Mouse (Mus musculus) testis, adult 2 months (tissue): ENCODE data around the gene Abhd16a. TPM values are rescaled to one million over a fixed set of nuclear protein-coding genes. Genes with fewer than 3 reads are reported as not detected.

Experiments
- H3K27ac ChIP-seq: fragments of 200-500 bp; 2 replicates; pipeline ENCODE4 v1.5.1; 2012; ENCODE audit warnings: low read depth, low read length; ENCODE audit not compliant: control insufficient read depth, insufficient read depth
- H3K27me3 ChIP-seq: fragments of 200-500 bp; 2 replicates; pipeline ENCODE4 v1.6.1; 2012; ENCODE audit warnings: mild to moderate bottlenecking, low read length, moderate library complexity; ENCODE audit not compliant: control insufficient read depth, insufficient read depth
- H3K36me3 ChIP-seq: fragments of 200-500 bp; 2 replicates; pipeline ENCODE4 v1.6.1; 2012; ENCODE audit warnings: mild to moderate bottlenecking, low read length; ENCODE audit not compliant: control insufficient read depth, insufficient read depth
- H3K4me1 ChIP-seq: fragments of 200-500 bp; 2 replicates; pipeline ENCODE4 v1.6.1; 2012; ENCODE audit warnings: low read length; ENCODE audit not compliant: control insufficient read depth, insufficient read depth
- H3K4me3 ChIP-seq: fragments of 200-500 bp; 2 replicates; pipeline ENCODE4 v1.5.1; 2012; ENCODE audit warnings: low read depth, mild to moderate bottlenecking, low read length, moderate library complexity, mixed read lengths; ENCODE audit not compliant: control insufficient read depth
- CTCF ChIP-seq: fragments of 200-500 bp; IDR thresholded peaks from 2 replicates; pipeline ENCODE4 v1.5.1; 2012; ENCODE audit warnings: low read depth, mild to moderate bottlenecking, inconsistent platforms, low read length, moderate library complexity; ENCODE audit not compliant: control insufficient read depth, insufficient read depth, insufficient replicate concordance
- POLR2A ChIP-seq: fragments of 200-500 bp; IDR thresholded peaks from 2 replicates; pipeline ENCODE4 v1.6.1; 2012; ENCODE audit warnings: low read depth, mild to moderate bottlenecking, inconsistent platforms, low read length, moderate library complexity; ENCODE audit not compliant: control insufficient read depth
- polyA plus RNA-seq: library from polyadenylated mRNA; depleted of rRNA; stranded (reverse); fragments of >200 nt; gene quantifications from 2 replicates; pipeline ENCODE4 v1.2.3, GENCODE M21; 2012; rRNA removed

The Abhd16a gene
- 121 and 141 TPM in 2 replicates for polyA plus RNA-seq

DNA sequence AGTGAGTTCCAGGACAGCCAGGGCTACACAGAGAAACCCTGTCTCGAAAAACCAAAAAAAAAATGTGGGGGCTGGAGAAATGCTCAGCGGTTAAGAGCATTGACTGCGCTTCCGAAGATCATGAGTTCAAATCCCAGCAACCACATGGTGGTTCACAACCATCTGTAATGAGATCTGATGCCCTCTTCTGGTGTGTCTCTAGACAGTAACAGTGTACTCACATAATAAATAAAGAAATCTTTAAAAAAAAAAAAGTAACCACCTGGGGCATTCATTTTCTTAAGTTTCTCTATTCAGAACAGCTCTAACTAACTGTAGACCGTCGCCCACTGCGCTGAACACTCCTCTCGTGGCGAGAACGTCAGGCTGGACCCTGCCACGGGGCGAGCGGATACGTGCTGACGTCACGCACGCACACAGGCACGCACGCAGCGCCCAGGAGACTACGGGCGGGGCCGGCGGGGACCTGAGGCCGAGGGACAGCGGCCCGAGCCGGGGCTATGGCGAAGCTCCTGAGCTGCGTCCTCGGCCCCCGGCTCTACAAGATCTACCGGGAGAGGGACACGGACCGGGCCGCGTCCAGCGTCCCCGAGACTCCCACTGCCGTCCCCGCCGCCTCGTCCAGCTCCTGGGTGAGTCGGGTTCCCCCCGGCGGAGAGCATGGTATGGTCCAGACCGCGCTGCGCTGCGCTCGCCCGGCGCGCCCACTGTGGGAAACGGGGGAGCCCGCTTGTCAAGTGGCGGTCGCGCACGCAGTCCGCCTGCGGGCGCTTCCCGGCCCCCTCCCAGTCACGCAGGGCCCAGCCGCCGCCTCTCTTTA, at the start of gene Abhd16a:
Gene Abhd16a (plus strand): TSS at position 439 of the 820 bp plus-strand sequence.
- Histone ChIP-seq H3K4me3 (peak within 1 kb of the TSS; percentile 90), H3K4me1 (peaks cover 5% of the 10 kb centered on the region; the same call in 1 of the 2 replicates), H3K27me3 (no peaks in the 10 kb centered on the region), H3K36me3 (no peaks in the 10 kb centered on the region; the same call in 1 of the 2 replicates), H3K27ac (peak within 1 kb of the TSS; percentile 92)
- peak; percentile 90 for TF ChIP-seq POLR2A
- TF ChIP-seq CTCF, result no peak

GRCm38 (mm10) chr17:35043794-35044193, 45.3 kb upstream of the Abhd16a start:
- Histone ChIP-seq H3K27me3 (no peaks in the 10 kb centered on the region), H3K36me3 (no peaks in the 10 kb centered on the region), H3K27ac (no peak overlapping the region), H3K4me3 (no peak overlapping the region), H3K4me1 (peaks cover 5% of the 10 kb centered on the region)
- TF ChIP-seq CTCF (no peak), POLR2A (no peak)

DNA sequence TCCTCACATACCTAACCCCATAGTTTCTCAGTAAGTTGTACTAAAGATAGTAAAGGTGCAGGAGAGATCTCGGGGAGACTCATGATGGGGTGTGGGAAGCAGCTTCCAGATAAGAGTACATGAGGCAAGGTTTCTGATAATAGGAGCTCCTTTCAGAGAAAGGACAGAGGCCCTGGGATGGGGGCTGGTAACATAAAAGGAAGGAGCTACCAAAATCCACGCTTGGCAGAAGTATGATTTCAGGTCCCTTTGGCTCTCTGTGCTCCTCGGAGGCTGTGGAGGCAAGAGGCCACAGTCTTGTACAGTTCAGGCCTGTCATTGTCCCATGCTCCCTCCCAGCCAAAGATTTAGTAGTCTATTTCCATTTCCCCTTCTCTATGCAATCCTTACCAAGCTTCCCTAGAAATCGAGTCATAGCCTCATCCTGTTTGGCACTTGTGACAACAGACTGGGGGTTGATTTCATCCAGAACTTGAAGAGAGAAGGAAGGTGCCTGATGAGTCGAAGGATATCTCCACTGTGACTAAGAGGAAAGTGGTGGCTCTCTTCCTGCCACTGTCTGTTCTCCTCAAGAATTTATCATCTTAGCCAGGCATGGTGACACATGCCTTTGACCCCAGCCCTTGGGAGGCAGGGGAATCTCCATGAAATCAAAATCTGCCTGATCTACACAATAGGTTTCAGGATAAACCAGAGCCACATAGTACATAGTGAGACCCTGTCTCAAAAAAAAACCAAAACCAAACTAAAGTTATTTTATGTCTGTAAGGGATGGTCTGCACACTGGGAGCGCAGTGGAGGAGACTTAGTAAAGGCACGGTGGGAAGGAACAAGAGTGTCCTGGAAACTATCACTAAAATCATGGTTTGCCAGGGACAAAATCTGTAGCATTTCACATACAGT, 43.9 kb upstream of the Abhd16a start:
- H3K4me3 ChIP-seq, result no peak overlapping the region
- H3K4me1 ChIP-seq, result peaks cover 12% of the 10 kb centered on the region
- TF ChIP-seq POLR2A (no peak), CTCF (no peak)
- peak overlapping the region; percentile 43; the same call in 1 of the 2 replicates for H3K27ac ChIP-seq
- H3K36me3 ChIP-seq, result no peaks in the 10 kb centered on the region
- peaks cover 2% of the 10 kb centered on the region; the same call in 1 of the 2 replicates for H3K27me3 ChIP-seq

DNA sequence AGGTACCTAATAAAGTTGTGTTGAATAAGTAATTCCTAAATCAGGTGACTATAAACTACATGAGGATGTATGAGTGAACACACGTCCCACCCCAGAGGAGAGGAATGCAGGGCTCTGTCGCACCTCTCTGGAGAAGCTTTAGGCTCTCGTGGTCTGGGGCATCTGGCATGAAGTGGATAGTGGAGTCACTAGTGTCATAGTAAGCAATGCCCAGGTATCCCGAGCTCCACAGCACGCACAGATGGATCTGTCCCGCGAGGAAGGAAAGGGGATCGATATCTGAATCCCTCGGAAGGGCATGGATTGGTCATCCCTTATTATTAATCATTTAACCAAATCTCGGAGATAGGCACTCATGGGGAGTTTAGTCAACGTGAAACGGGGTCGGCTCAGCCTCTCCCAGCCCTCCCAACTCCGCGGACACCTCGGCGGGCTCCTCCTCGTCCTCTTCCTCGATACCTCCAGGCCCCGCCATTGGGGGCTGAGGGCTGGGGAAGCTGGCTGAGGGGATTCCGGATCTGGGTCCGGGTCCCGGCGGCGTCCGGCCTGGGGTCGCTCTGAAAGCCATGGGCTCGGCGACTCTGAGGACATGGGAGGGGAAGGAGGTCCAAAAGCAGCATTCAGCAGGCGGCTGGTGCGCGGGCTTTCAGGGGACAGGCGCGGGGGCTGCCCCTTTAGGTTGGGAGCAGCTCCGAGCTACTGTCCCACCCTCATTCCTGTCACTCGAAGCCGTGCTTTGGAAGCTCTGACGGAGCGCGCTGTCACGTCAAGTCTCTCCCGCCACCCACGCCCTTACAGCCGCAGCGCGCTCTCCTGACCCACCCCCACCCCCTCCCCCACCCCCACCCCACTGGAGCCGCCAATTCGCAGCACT, 43.0 kb upstream of the Abhd16a start:
- no peaks in the 10 kb centered on the region for H3K36me3 ChIP-seq
- peak; percentile 63; the same call in 1 of the 2 replicates for TF ChIP-seq POLR2A
- no peak for TF ChIP-seq CTCF
- H3K27me3 ChIP-seq, result peaks cover 2% of the 10 kb centered on the region; the same call in 1 of the 2 replicates
- H3K4me1 ChIP-seq, result peaks cover 17% of the 10 kb centered on the region
- H3K4me3 ChIP-seq, result peak overlapping the region; percentile 86
- peak overlapping the region; percentile 73 for H3K27ac ChIP-seq

DNA sequence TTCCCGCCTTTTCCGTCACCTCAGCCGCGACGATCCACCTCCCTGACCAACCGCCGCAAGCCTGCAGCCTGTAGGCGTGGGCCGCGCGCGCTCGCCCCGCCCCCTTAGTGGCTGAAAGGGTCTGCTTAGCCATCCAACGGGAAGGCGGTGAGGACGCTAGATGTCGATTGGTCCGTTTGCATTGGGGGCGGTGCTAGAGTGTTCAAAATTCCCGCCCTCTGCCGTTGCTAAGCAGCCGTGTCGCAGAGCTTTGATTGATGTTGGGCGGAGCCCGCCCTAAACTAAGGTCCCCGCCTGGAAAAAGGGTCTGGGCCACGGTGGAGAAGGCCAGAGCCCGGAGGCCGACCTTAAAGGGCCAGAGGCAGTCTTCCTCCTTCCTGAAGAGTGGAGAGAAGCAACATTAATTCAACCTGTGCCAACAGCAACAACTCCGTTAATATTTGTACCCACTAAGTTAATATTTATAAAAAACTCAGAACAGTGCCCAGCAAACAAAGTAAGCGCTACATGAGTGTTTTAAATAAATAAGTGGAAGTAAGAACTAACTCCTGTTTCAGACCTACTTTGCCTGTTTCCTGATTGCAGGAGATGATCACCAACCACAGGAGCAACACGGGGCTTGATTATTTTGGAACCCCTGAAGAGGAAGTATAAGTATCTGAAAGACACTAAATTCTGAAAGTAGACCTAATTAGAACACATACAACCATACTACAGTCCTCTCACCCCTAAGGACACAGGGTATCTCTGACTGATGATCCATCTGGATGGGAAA, 42.2 kb upstream of the Abhd16a start, which contains the start of gene Msh5:
Gene Msh5 (minus strand): TSS at position 65 of the 775 bp plus-strand sequence.
- no peaks in the 10 kb centered on the region for H3K36me3 ChIP-seq
- H3K4me1 ChIP-seq, result peaks cover 24% of the 10 kb centered on the region
- TF ChIP-seq CTCF (no peak), POLR2A (peak; percentile 50; the same call in 1 of the 2 replicates)
- H3K27me3 ChIP-seq, result peaks cover 2% of the 10 kb centered on the region; the same call in 1 of the 2 replicates
- peak within 1 kb of the TSS; percentile 86 for H3K4me3 ChIP-seq
- peak within 1 kb of the TSS; percentile 73 for H3K27ac ChIP-seq

DNA sequence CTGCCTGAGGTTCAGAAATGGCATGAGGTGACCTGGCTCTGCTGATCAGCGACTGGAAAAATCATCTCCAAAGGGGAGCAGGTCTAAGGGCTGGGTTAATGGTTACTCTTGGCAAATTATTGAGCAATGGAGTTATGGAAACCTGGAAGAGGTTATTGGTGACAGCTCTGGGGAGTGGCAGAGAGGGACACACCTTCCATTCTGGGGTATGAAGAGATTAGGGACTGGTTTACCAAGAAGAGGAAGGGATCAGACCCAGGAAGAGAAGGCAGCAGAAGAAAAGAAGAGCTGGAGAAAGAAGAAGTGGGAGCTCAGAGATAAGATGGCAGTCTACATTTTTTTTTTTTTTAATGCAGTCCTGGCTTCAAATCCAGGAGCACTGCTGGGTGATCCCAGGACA, 41.4 kb upstream of the Abhd16a start:
- peaks cover 2% of the 10 kb centered on the region; the same call in 1 of the 2 replicates for H3K27me3 ChIP-seq
- H3K4me1 ChIP-seq, result peaks cover 24% of the 10 kb centered on the region
- TF ChIP-seq CTCF (no peak), POLR2A (no peak)
- no peak overlapping the region for H3K4me3 ChIP-seq
- H3K27ac ChIP-seq, result no peak overlapping the region
- no peaks in the 10 kb centered on the region for H3K36me3 ChIP-seq
